9 mouse cellular contexts compared by ENCODE assay signal in genomic region chr15:86593404-86593803, GRCm38 (mm10).
DNase-seq lines count a peak whose midpoint lies in the region; ATAC-seq lines count a peak whose summit lies in the region.
"Had no signal": no experiment of that assay in that cellular context is flagged by ENCODE, and none has a peak within 500 bp of the region (broad histone marks: within the 10 kb centered on the region; RNA-seq: fewer than 3 reads in every experiment).

No protein-coding gene starts in this region.

- no peak for ATAC-seq in inflammation-experienced regulatory T-cells, adult 6 months
- ATAC-seq in megakaryocyte, adult 5-6 weeks (ENCODE audit: poor library complexity, severe bottlenecking) = no peak
- ATAC-seq: intestine, embryonic 15.5 days had no signal

- DNase-seq in left cerebral cortex, adult 11 months (ENCODE audit: low spot score) = peak; percentile 13
- DNase-seq in left cerebral cortex, postnatal 4 days = no peak
- DNase-seq in cerebellum, postnatal 25 days = peak; percentile 42 to 45
- peak; percentile 16 to 36 for DNase-seq in layer of hippocampus, postnatal 10 days (ENCODE audit: low spot score in 2 of 2)
- peak; percentile 22 to 55 for DNase-seq in right cerebral cortex, postnatal 36 days (ENCODE audit: low spot score in 2 of 2)
- no peak for DNase-seq in lung, postnatal 14 days

- intact Hi-C loops in left cerebral cortex, postnatal 4 days (cut with DNase I) = no loop called here

Comparison
In these comparisons a context has a peak if more than half of its experiments do, and no peak if none do; other contexts are left out.
1. DNase-seq: peak in left cerebral cortex, adult 11 months (single experiment), cerebellum, postnatal 25 days (2 of 2), layer of hippocampus, postnatal 10 days (2 of 2) and right cerebral cortex, postnatal 36 days (2 of 2); none in left cerebral cortex, postnatal 4 days (single experiment) and lung, postnatal 14 days (single experiment).